Mouse (Mus musculus) retina, postnatal 1 day (tissue): ENCODE measurements around the gene Myh14.

Experiments used
- DNase-seq: peaks from one replicate; pipeline ENCODE4 v3.0.0-alpha.2; 2012

Myh14 gene

DNA sequence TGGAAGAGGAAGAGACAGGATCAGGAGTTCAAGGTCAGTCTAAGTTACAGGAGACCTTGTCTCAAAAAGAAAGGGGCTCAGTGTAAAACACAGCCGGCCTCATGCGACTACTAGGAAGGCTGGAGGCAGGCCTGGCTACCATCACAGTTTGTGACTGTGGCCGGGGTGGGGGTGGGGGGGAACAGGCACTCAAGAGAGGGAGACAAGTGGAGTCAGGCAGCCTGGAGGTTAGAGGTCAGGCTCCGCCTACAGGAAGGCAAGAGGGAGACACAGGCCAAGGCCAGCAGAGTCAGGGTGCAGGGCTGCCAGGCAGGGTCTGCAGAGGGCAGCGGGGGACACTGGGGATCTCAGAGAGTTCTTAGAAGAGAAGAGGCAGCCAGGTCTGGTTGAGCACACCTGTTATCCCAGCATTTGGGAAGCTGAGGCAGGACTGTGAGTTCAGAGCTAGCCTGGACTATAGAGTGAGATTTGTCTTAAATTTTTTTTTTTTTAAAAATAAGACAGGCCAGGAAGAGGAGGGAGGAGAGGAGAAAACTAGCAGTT lies 73.6 kb downstream of the Myh14 start:
- no peak for DNase-seq

- DNase-seq = no peak
These were observed 74.6 kb downstream of the Myh14 start for GRCm38 (mm10) chr7:44596051-44596450.

GRCm38 (mm10) chr7:44595131-44595561 lies 75.5 kb downstream of the Myh14 start:
- DNase-seq = no peak

- DNase-seq = no peak
These were observed 76.4 kb downstream of the Myh14 start for GRCm38 (mm10) chr7:44594291-44594690.

GRCm38 (mm10) chr7:44593775-44594174 lies 76.9 kb downstream of the Myh14 start:
- DNase-seq = peak; percentile 93

GRCm38 (mm10) chr7:44593051-44593450 lies 77.6 kb downstream of the Myh14 start:
- DNase-seq = no peak

- DNase-seq = no peak
These were observed 79.1 kb downstream of the Myh14 start for GRCm38 (mm10) chr7:44591348-44592116.

GRCm38 (mm10) chr7:44590402-44591347 lies 80.0 kb downstream of the Myh14 start, which contains the start of gene Kcnc3:
Gene Kcnc3 (plus strand): TSS chr7:44590664.
- DNase-seq = peak; percentile 98

GRCm38 (mm10) chr7:44589946-44590345 lies 80.7 kb downstream of the Myh14 start:
- peak; percentile 50 for DNase-seq

DNA sequence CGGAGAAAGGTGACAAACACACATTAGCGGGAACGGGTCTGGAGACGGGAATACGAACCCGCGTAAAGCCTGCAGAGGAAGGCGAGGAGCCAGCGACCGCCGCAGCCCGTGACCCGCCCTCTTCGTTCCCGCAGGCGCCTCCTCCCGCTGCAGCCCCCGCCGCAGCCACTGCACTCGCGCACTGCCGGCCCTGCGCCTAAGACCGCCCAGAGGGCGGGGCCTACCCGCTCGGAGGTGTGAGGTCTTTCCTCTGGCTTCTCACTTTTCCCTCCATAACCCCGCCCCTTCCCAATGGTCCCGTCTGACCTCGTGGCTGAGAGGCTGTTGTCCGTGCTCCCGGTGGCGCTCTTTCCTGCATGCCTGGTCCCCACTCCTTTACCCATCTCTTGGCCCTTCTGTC lies 81.5 kb downstream of the Myh14 start:
- DNase-seq = peak; percentile 92

GRCm38 (mm10) chr7:44588338-44588737 lies 82.3 kb downstream of the Myh14 start:
- no peak for DNase-seq

DNA sequence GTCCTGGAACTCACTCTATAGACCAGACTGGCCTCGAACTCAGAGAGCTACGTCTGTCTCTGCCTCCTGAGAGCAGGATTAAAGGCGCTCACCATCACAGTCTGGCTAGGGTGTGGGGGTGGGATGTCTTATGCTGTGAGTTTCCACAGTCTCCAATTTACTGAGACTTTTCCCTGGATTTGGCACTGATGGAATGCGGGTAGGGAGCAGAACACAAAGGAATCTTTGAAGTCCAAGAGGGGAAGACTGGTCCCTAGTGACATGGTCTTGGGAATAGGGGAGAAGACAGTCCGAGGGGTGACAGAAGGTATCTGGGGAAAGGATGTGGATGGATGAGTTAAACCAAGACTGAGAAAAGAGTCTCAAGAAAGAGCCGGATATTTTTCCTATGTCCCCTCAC lies 83.0 kb downstream of the Myh14 start:
- DNase-seq = no peak

DNA sequence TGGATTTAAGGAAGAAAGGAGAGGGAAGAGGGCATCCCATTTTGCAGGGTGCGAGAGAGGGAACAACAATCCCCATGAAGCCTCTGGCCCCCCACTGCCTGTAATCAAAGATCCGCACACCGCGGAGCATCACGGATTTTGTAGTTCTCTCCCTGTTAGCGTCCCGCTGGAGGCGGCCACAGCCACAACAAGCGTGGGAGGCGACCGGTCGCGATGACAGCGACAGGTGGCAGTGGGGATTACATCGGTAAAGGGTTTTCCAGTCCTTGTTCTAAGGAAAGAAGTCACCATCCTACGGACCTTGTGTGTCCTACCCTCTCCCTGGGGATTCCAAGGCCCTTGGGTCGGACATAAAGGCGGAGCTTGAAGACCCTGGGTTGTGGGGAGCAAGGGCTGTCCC lies 83.7 kb downstream of the Myh14 start:
- DNase-seq = peak; percentile 91

DNA sequence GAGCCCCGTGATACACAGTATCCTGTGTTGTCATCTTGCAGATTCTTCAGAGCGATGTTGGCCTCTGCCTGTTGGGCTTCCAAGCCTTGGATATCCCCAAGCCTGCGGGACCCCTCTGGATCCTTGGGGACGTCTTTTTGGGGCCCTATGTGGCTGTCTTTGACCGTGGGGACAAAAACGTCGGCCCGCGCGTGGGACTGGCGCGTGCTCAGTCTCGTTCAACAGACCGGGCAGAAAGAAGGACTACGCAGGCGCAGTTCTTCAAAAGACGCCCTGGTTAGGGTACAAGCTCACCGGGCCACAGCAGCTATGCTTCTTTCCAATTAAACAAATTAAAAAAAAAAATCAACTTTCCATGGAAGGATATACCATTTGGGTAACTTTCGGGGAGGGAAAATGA lies 84.1 kb downstream of the Myh14 start:
- DNase-seq = peak; percentile 83

DNA sequence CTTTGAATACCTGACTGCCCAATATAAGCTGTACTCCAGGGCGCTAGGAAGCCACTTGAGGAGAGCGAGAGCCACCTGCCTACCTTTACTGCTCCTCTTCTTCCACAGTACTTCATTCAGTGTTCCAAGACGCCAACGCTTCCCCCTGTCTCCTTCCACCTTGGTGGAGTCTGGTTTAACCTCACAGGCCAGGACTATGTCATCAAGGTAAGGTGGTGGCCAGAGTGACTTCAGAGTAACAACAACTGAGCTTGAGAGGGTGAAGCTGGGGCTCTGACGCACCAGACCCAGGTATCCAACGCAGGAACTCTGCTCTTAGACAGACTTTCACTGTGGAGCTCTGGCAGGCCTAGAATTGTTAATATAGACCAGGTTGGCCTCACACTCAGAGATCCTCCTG lies 85.0 kb downstream of the Myh14 start:
- DNase-seq = no peak

DNA sequence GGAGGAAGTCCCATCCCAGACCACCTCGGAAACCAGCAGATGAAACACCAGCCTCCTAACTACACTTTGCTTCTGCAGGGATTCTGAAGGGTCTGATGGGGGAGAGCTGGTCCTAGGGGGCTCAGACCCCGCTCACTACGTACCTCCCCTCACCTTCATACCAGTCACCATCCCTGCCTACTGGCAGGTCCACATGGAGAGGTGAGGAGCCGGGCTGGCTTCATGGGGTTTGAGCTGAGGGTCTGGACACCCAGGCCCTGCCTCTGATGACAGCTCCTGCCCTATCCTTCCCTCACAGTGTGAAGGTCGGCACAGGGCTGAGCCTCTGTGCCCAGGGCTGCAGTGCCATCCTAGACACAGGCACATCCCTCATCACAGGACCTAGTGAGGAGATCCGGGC lies 85.7 kb downstream of the Myh14 start:
- DNase-seq = no peak

- DNase-seq = no peak
These were observed 86.3 kb downstream of the Myh14 start for GRCm38 (mm10) chr7:44584265-44584804.

DNA sequence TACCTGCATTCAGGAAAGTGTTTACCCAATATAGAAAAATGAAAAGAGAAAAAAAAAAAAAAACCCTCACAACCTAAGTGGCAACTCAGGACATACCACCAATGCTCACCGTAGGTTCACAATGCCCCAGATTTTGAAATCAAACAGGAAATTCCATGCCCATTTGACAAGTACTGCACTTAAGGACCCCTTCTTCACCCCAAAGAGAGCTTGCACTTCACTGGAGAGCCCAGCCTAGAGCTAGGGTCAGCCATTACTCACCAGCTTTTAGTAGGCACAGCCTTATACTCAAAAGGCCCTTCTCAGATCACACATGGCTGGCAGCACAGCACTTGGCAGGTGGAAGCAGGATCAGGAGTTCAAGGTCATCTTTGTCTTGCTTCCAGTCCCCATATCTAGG lies 87.5 kb downstream of the Myh14 start:
- no peak for DNase-seq

- no peak for DNase-seq
These were observed 87.9 kb downstream of the Myh14 start for GRCm38 (mm10) chr7:44582709-44583108.

DNA sequence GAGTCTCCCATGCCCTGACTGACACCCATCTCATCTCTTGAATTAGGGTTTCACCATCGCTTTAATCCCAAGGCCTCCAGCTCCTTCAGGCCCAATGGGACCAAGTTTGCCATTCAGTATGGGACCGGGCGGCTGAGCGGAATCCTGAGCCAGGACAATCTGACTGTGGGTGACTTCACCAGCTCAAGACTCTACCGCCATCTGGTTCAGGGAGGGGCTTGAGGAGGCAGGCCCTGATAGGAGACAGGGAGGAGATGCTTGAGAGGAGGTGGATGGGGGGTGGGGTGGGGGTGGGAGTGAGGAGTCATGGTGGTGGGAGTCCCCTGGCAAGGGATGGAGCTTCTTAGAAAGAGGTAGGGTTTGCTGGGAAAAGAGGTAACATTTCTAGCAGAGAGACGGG lies 89.0 kb downstream of the Myh14 start:
- no peak for DNase-seq

GRCm38 (mm10) chr7:44576333-44576844 lies 94.3 kb downstream of the Myh14 start:
- DNase-seq = peak; percentile 20

DNA sequence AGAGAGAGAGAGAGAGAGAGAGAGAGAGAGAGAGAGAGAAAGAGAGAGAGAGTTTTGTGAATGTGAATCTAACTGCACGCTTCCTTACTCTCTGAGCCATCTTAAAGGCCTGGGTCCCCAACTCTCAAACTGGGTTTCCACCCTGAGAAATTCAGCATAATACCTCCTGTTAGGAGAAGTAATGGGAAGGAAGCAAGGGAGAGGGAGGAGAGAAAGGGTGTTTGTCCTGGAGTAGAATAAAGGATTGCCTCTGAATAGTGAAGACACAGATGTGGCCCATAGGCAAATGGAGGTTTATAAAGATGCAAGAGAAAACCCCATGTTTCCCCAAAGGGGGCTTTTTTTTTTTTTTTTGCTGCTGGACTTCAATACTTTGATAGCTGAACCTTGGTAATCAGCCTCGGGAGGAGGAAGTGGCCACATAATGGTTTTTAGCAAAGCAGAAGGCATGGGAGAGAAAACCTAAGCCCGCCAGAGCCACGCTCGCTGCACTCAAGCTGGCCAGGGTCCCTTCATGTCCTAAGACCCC lies 97.6 kb downstream of the Myh14 start:
- no peak for DNase-seq

GRCm38 (mm10) chr7:44572213-44572701 lies 98.4 kb downstream of the Myh14 start, which contains the start of gene Napsa:
Gene Napsa (plus strand): TSS chr7:44572380.
- DNase-seq = no peak
